Mouse (Mus musculus) CD4-positive, CD25-positive, alpha-beta regulatory T cell, adult 4 months (primary cell): ENCODE measurements at regions not wholly inside any gene's neighbourhood (a gene's known extent, or its start where the extent isn't known, plus 50 kb on each side); places are given as distances from the start of the nearest gene placed in this dataset.

Experiments
- ATAC-seq: one replicate; pipeline ENCODE4 v1.8.0; 2017

- ATAC-seq: peak; percentile 45
These were observed 508.0 kb upstream of the Klhl4 start for GRCm38 (mm10) chrX:113966128-113966527.

- no peak for ATAC-seq
These were observed 481.0 kb upstream of the Klhl4 start for GRCm38 (mm10) chrX:113993118-113993517.

- peak; percentile 81 for ATAC-seq
These were observed 432.9 kb upstream of the Klhl4 start for GRCm38 (mm10) chrX:114041281-114041680.
